Mouse (Mus musculus): ENCODE data around the gene Capza1. TPM values are rescaled to one million over a fixed set of nuclear protein-coding genes. Genes with fewer than 3 reads are reported as not detected.

Gene Capza1
- polyA plus RNA-seq, 1 experiment from 2014 or later: 119 TPM

GRCm38 (mm10) chr3:104788561-104789311 lies 75.6 kb downstream of the Capza1 start:
- Histone ChIP-seq H3K27me3 (ENCODE audit: insufficient read depth, low read length) (no peaks in the 10 kb centered on the region), H3K9ac (ENCODE audit: low read depth, low read length) (peak overlapping the region; percentile 80), H3K9me3 (replicated peaks; ENCODE audit: low read length) (no peaks in the 10 kb centered on the region), H3K36me3 (ENCODE audit: insufficient read depth, low read length) (peaks cover 8% of the 10 kb centered on the region; the same call in 1 of the 2 replicates), H3K4me1 (replicated peaks; ENCODE audit: insufficient read depth, low read length) (peaks cover 30% of the 10 kb centered on the region), H3K27ac (peak overlapping the region; percentile 85), H3K4me3 (replicated peaks; ENCODE audit: low read depth, low read length) (peak overlapping the region; percentile 67), H3K4me2 (ENCODE audit: low read length) (peak overlapping the region; percentile 71)
- WGBS: under 1% methylated on average over 47 of the region's 52 CpGs
- ATAC-seq (replicated peaks; ENCODE audit: low FRiP score, low read depth) (peak; percentile 90), DNase-seq (ENCODE audit: low spot score) (peak; percentile 93)
- peak; percentile 82 for TF ChIP-seq CTCF (IDR thresholded peaks at IDR 0.05; ENCODE audit: low read depth)

GRCm38 (mm10) chr3:104788075-104788474 lies 76.2 kb downstream of the Capza1 start, which contains the start of gene Rhoc:
Rhoc (plus strand) TSS chr3:104788375.
- peak within 1 kb of the TSS; percentile 80 for H3K9ac ChIP-seq (ENCODE audit: low read depth, low read length)
- no peak for DNase-seq (ENCODE audit: low spot score)
- peaks cover 26% of the 10 kb centered on the region for H3K4me1 ChIP-seq (replicated peaks; ENCODE audit: insufficient read depth, low read length)
- ATAC-seq (replicated peaks; ENCODE audit: low FRiP score, low read depth): peak; percentile 3; the same call in 1 of the 2 replicates
- 37% methylated on average over 3 of the region's 3 CpGs for WGBS
- H3K36me3 ChIP-seq (ENCODE audit: insufficient read depth, low read length): peaks cover 8% of the 10 kb centered on the region; the same call in 1 of the 2 replicates
- H3K4me2 ChIP-seq (ENCODE audit: low read length): peak within 1 kb of the TSS; percentile 71
- H3K4me3 ChIP-seq (replicated peaks; ENCODE audit: low read depth, low read length): peak within 1 kb of the TSS; percentile 67
- H3K9me3 ChIP-seq (replicated peaks; ENCODE audit: low read length): no peaks in the 10 kb centered on the region
- peak within 1 kb of the TSS; percentile 85 for H3K27ac ChIP-seq
- H3K27me3 ChIP-seq (ENCODE audit: insufficient read depth, low read length): no peaks in the 10 kb centered on the region
- TF ChIP-seq CTCF (IDR thresholded peaks at IDR 0.05; ENCODE audit: low read depth): no peak

- no peaks in the 10 kb centered on the region for H3K9me3 ChIP-seq (replicated peaks; ENCODE audit: low read length)
- ATAC-seq (replicated peaks; ENCODE audit: low FRiP score, low read depth): no peak
- peaks cover 15% of the 10 kb centered on the region for H3K4me1 ChIP-seq (replicated peaks; ENCODE audit: insufficient read depth, low read length)
- 95% methylated on average over 6 of the region's 6 CpGs for WGBS
- H3K27ac ChIP-seq: no peak overlapping the region
- TF ChIP-seq CTCF (IDR thresholded peaks at IDR 0.05; ENCODE audit: low read depth): no peak
- no peaks in the 10 kb centered on the region for H3K36me3 ChIP-seq (ENCODE audit: insufficient read depth, low read length)
- no peak overlapping the region for H3K9ac ChIP-seq (ENCODE audit: low read depth, low read length)
- H3K4me3 ChIP-seq (replicated peaks; ENCODE audit: low read depth, low read length): no peak overlapping the region
- H3K27me3 ChIP-seq (ENCODE audit: insufficient read depth, low read length): no peaks in the 10 kb centered on the region
- DNase-seq (ENCODE audit: low spot score): no peak
- H3K4me2 ChIP-seq (ENCODE audit: low read length): no peak overlapping the region
These were observed 79.0 kb downstream of the Capza1 start for GRCm38 (mm10) chr3:104785284-104785683.

- Histone ChIP-seq H3K4me1 (replicated peaks; ENCODE audit: insufficient read depth, low read length) (peaks cover 5% of the 10 kb centered on the region; the same call in 1 of the 2 replicates), H3K27ac (no peak overlapping the region), H3K9ac (ENCODE audit: low read depth, low read length) (no peak overlapping the region), H3K9me3 (replicated peaks; ENCODE audit: low read length) (no peaks in the 10 kb centered on the region), H3K4me3 (replicated peaks; ENCODE audit: low read depth, low read length) (no peak overlapping the region), H3K4me2 (ENCODE audit: low read length) (no peak overlapping the region), H3K36me3 (ENCODE audit: insufficient read depth, low read length) (no peaks in the 10 kb centered on the region), H3K27me3 (ENCODE audit: insufficient read depth, low read length) (0 out of 2 replicates have a peak, but pooled peaks cover 6% of the 10 kb centered on the region)
- DNase-seq (ENCODE audit: low spot score) (no peak), ATAC-seq (replicated peaks; ENCODE audit: low FRiP score, low read depth) (no peak)
- 48% methylated on average over 14 of the region's 14 CpGs for WGBS
- TF ChIP-seq CTCF (IDR thresholded peaks at IDR 0.05; ENCODE audit: low read depth): no peak
These were observed 80.3 kb downstream of the Capza1 start for GRCm38 (mm10) chr3:104783971-104784500.

- no peak for TF ChIP-seq CTCF (IDR thresholded peaks at IDR 0.05; ENCODE audit: low read depth)
- DNase-seq (ENCODE audit: low spot score) (peak; percentile 45), ATAC-seq (replicated peaks; ENCODE audit: low FRiP score, low read depth) (0 out of 2 replicates have a peak, but pooled peaks have one; percentile 2)
- Histone ChIP-seq H3K4me3 (replicated peaks; ENCODE audit: low read depth, low read length) (peak overlapping the region; percentile 61), H3K4me2 (ENCODE audit: low read length) (peak overlapping the region; percentile 99), H3K9me3 (replicated peaks; ENCODE audit: low read length) (no peaks in the 10 kb centered on the region), H3K9ac (ENCODE audit: low read depth, low read length) (peak overlapping the region; percentile 61; the same call in 1 of the 2 replicates), H3K36me3 (ENCODE audit: insufficient read depth, low read length) (no peaks in the 10 kb centered on the region), H3K27ac (0 out of 2 replicates have a peak overlapping the region, but pooled peaks have one; percentile 42), H3K27me3 (ENCODE audit: insufficient read depth, low read length) (0 out of 2 replicates have a peak, but pooled peaks cover 19% of the 10 kb centered on the region), H3K4me1 (replicated peaks; ENCODE audit: insufficient read depth, low read length) (0 out of 2 replicates have a peak, but pooled peaks cover 5% of the 10 kb centered on the region)
- WGBS: 22% methylated on average over 12 of the region's 12 CpGs
These were observed 82.1 kb downstream of the Capza1 start for GRCm38 (mm10) chr3:104782061-104782681.

GRCm38 (mm10) chr3:104781471-104781903 lies 82.8 kb downstream of the Capza1 start, which contains the start of gene Fam19a3:
Fam19a3 (minus strand) TSS chr3:104781840.
- DNase-seq (ENCODE audit: low spot score) (no peak), ATAC-seq (replicated peaks; ENCODE audit: low FRiP score, low read depth) (0 out of 2 replicates have a peak, but pooled peaks have one; percentile 4)
- Histone ChIP-seq H3K27ac (peak within 1 kb of the TSS; percentile 42; the same call in 1 of the 2 replicates), H3K36me3 (ENCODE audit: insufficient read depth, low read length) (no peaks in the 10 kb centered on the region), H3K4me1 (replicated peaks; ENCODE audit: insufficient read depth, low read length) (0 out of 2 replicates have a peak, but pooled peaks cover 5% of the 10 kb centered on the region), H3K27me3 (ENCODE audit: insufficient read depth, low read length) (peaks cover 25% of the 10 kb centered on the region; the same call in 1 of the 2 replicates), H3K4me2 (ENCODE audit: low read length) (peak within 1 kb of the TSS; percentile 99), H3K4me3 (replicated peaks; ENCODE audit: low read depth, low read length) (peak within 1 kb of the TSS; percentile 61), H3K9me3 (replicated peaks; ENCODE audit: low read length) (no peaks in the 10 kb centered on the region), H3K9ac (ENCODE audit: low read depth, low read length) (peak within 1 kb of the TSS; percentile 61)
- TF ChIP-seq CTCF (IDR thresholded peaks at IDR 0.05; ENCODE audit: low read depth): no peak
- under 1% methylated on average over 24 of the region's 26 CpGs for WGBS

Data from kidney, postnatal 0 days (tissue).